Mouse (Mus musculus): ENCODE results near the gene Rdh9. TPM values are rescaled to one million over a fixed set of nuclear protein-coding genes. Genes with fewer than 3 reads are reported as not detected.

Gene Rdh9
- polyA plus RNA-seq, 1 experiment from 2014 or later: not detected

- no peak for ATAC-seq (replicated peaks; ENCODE audit: insufficient number of reproducible peaks, low FRiP score, low TSS enrichment, low read depth)
- DNase-seq (ENCODE audit: low spot score): no peak
- WGBS: 28% methylated on average over 2 of the region's 2 CpGs
Measured at GRCm38 (mm10) chr10:127737552-127737951, 38.6 kb upstream of the Rdh9 start.

DNA sequence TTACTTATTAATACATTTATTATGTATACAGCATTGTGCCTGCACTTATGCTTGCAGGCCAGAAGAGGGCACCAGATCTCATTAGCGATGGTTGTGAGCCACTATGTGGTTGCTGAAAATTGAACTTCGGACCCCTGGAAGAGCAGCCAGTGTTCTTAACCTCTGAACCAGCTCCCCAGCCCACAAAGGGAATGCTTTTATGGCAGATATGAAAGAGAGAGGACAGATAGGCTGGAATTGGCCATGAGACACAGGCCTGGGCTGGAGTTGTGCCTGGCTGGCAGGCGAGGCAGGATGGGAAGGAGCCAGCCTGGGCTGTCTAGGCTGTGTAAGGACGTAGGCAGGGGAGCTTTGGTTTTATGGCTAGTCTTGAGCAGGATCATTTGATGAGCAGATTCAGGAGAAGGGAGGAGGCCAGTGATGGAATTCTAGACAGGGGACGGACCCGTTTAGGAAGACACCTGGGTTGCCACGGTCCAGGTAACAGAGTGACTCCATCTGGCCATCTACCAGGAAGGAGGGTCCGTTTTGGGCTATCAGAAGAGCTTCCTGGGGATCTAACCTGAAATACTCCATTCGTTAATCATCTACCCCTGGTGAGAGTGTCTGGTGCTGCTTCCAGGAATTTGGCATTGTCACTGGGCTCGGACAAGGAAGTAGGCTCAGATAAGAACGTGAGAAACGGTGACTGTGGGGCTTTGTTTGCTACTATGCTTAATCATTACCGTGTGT lies 37.9 kb upstream of the Rdh9 start:
- Histone ChIP-seq H3K4me2 (ENCODE audit: low read depth, low read length) (no peak overlapping the region), H3K9me3 (replicated peaks; ENCODE audit: control insufficient read depth, low read length) (no peaks in the 10 kb centered on the region), H3K9ac (replicated peaks; ENCODE audit: low read length) (no peak overlapping the region), H3K36me3 (replicated peaks; ENCODE audit: control insufficient read depth, insufficient read depth, low read depth, low read length) (peaks cover 20% of the 10 kb centered on the region), H3K27me3 (ENCODE audit: control insufficient read depth, insufficient read depth, low read length) (no peaks in the 10 kb centered on the region), H3K4me3 (ENCODE audit: low read depth, low read length) (no peak overlapping the region), H3K27ac (replicated peaks; ENCODE audit: low read depth, low read length) (no peak overlapping the region), H3K4me1 (ENCODE audit: control insufficient read depth, insufficient read depth, low read length) (no peaks in the 10 kb centered on the region)
- DNase-seq (ENCODE audit: low spot score) (peak; percentile 62), ATAC-seq (replicated peaks; ENCODE audit: insufficient number of reproducible peaks, low FRiP score, low TSS enrichment, low read depth) (no peak)
- WGBS: 50% methylated on average over 13 of the region's 13 CpGs

More at GRCm38 (mm10) chr10:127737552-127737951, 38.6 kb upstream of the Rdh9 start:
- H3K4me2 ChIP-seq (ENCODE audit: low read depth, low read length): no peak overlapping the region
- no peaks in the 10 kb centered on the region for H3K4me1 ChIP-seq (ENCODE audit: control insufficient read depth, insufficient read depth, low read length)
- H3K27ac ChIP-seq (replicated peaks; ENCODE audit: low read depth, low read length): no peak overlapping the region
- peaks cover 12% of the 10 kb centered on the region for H3K36me3 ChIP-seq (replicated peaks; ENCODE audit: control insufficient read depth, insufficient read depth, low read depth, low read length)
- no peaks in the 10 kb centered on the region for H3K9me3 ChIP-seq (replicated peaks; ENCODE audit: control insufficient read depth, low read length)
- no peaks in the 10 kb centered on the region for H3K27me3 ChIP-seq (ENCODE audit: control insufficient read depth, insufficient read depth, low read length)
- H3K9ac ChIP-seq (replicated peaks; ENCODE audit: low read length): no peak overlapping the region
- H3K4me3 ChIP-seq (ENCODE audit: low read depth, low read length): no peak overlapping the region

DNA sequence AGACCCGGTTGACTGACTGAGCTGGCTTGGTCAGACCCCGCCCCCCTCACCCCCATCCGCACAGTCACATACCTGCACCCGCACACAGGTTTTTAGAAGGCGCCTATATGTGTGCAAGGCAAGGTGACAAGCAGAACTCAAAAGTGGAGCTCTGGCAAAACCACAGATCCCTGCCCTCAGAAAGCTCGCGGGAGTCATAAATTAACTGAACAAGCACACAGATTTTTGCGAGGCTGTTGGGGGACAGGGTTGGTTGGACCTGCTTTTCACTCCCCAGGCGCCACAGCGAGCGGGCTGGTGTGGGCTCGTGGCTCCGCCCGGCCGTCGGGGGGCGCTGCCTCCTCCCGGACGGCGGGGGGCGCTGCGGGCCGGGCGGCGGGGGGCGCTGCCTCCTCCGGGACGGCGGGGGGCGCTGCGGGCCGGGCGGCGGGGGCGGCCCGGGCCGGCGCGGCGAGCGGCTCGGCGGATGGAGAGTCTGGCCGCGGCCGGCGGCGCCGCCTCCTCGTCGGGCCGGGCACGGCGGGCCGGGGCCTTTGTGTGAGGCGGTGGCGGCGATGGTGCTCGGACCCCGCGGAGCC lies 37.0 kb upstream of the Rdh9 start, which contains the start of gene Zbtb39:
Gene Zbtb39 (plus strand): TSS at position 456 of the 578 bp plus-strand sequence.
- peak; percentile 70 for ATAC-seq (replicated peaks; ENCODE audit: insufficient number of reproducible peaks, low FRiP score, low TSS enrichment, low read depth)
- peak within 1 kb of the TSS; percentile 77 for H3K4me2 ChIP-seq (ENCODE audit: low read depth, low read length)

GRCm38 (mm10) chr10:127739661-127740161 lies 36.5 kb upstream of the Rdh9 start:
- DNase-seq (ENCODE audit: low spot score) (peak; percentile 45), ATAC-seq (replicated peaks; ENCODE audit: insufficient number of reproducible peaks, low FRiP score, low TSS enrichment, low read depth) (peak; percentile 60)
- no peaks in the 10 kb centered on the region for H3K9me3 ChIP-seq (replicated peaks; ENCODE audit: control insufficient read depth, low read length)
- peak overlapping the region; percentile 98 for H3K9ac ChIP-seq (replicated peaks; ENCODE audit: low read length)
- H3K4me3 ChIP-seq (ENCODE audit: low read depth, low read length): peak overlapping the region; percentile 99
- H3K4me1 ChIP-seq (ENCODE audit: control insufficient read depth, insufficient read depth, low read length): no peaks in the 10 kb centered on the region
- H3K27ac ChIP-seq (replicated peaks; ENCODE audit: low read depth, low read length): peak overlapping the region; percentile 59
- under 1% methylated on average over 29 of the region's 55 CpGs for WGBS
- H3K27me3 ChIP-seq (ENCODE audit: control insufficient read depth, insufficient read depth, low read length): no peaks in the 10 kb centered on the region
- peak overlapping the region; percentile 77 for H3K4me2 ChIP-seq (ENCODE audit: low read depth, low read length)
- peaks cover 32% of the 10 kb centered on the region for H3K36me3 ChIP-seq (replicated peaks; ENCODE audit: control insufficient read depth, insufficient read depth, low read depth, low read length)

More for the DNA sequence above, 37.0 kb upstream of the Rdh9 start, which contains the start of gene Zbtb39:
- 1% methylated on average over 23 of the region's 61 CpGs for WGBS
- Histone ChIP-seq H3K9me3 (replicated peaks; ENCODE audit: control insufficient read depth, low read length) (no peaks in the 10 kb centered on the region), H3K4me1 (ENCODE audit: control insufficient read depth, insufficient read depth, low read length) (no peaks in the 10 kb centered on the region), H3K27me3 (ENCODE audit: control insufficient read depth, insufficient read depth, low read length) (no peaks in the 10 kb centered on the region), H3K9ac (replicated peaks; ENCODE audit: low read length) (peak within 1 kb of the TSS; percentile 98), H3K36me3 (replicated peaks; ENCODE audit: control insufficient read depth, insufficient read depth, low read depth, low read length) (peaks cover 26% of the 10 kb centered on the region), H3K27ac (replicated peaks; ENCODE audit: low read depth, low read length) (peak within 1 kb of the TSS; percentile 59), H3K4me3 (ENCODE audit: low read depth, low read length) (peak within 1 kb of the TSS; percentile 99)
- DNase-seq (ENCODE audit: low spot score): peak; percentile 85

GRCm38 (mm10) chr10:127744661-127745060 lies 31.5 kb upstream of the Rdh9 start:
- Histone ChIP-seq H3K9me3 (replicated peaks; ENCODE audit: control insufficient read depth, low read length) (no peaks in the 10 kb centered on the region), H3K36me3 (replicated peaks; ENCODE audit: control insufficient read depth, insufficient read depth, low read depth, low read length) (peaks cover 41% of the 10 kb centered on the region), H3K4me3 (ENCODE audit: low read depth, low read length) (no peak overlapping the region), H3K9ac (replicated peaks; ENCODE audit: low read length) (no peak overlapping the region), H3K4me1 (ENCODE audit: control insufficient read depth, insufficient read depth, low read length) (no peaks in the 10 kb centered on the region), H3K27ac (replicated peaks; ENCODE audit: low read depth, low read length) (no peak overlapping the region), H3K27me3 (ENCODE audit: control insufficient read depth, insufficient read depth, low read length) (no peaks in the 10 kb centered on the region), H3K4me2 (ENCODE audit: low read depth, low read length) (no peak overlapping the region)
- 68% methylated on average over 5 of the region's 5 CpGs for WGBS
- 0 out of 2 replicates have a peak, but pooled peaks have one; percentile 17 for ATAC-seq (replicated peaks; ENCODE audit: insufficient number of reproducible peaks, low FRiP score, low TSS enrichment, low read depth)
- peak; percentile 52 for DNase-seq (ENCODE audit: low spot score)

GRCm38 (mm10) chr10:127745886-127746285 lies 30.3 kb upstream of the Rdh9 start:
- no peaks in the 10 kb centered on the region for H3K27me3 ChIP-seq (ENCODE audit: control insufficient read depth, insufficient read depth, low read length)
- WGBS: 82% methylated on average over 5 of the region's 5 CpGs
- H3K4me2 ChIP-seq (ENCODE audit: low read depth, low read length): no peak overlapping the region
- ATAC-seq (replicated peaks; ENCODE audit: insufficient number of reproducible peaks, low FRiP score, low TSS enrichment, low read depth) (no peak), DNase-seq (ENCODE audit: low spot score) (no peak)
- no peaks in the 10 kb centered on the region for H3K9me3 ChIP-seq (replicated peaks; ENCODE audit: control insufficient read depth, low read length)
- no peak overlapping the region for H3K27ac ChIP-seq (replicated peaks; ENCODE audit: low read depth, low read length)
- H3K4me3 ChIP-seq (ENCODE audit: low read depth, low read length): no peak overlapping the region
- no peak overlapping the region for H3K9ac ChIP-seq (replicated peaks; ENCODE audit: low read length)
- peaks cover 41% of the 10 kb centered on the region for H3K36me3 ChIP-seq (replicated peaks; ENCODE audit: control insufficient read depth, insufficient read depth, low read depth, low read length)
- no peaks in the 10 kb centered on the region for H3K4me1 ChIP-seq (ENCODE audit: control insufficient read depth, insufficient read depth, low read length)

- Histone ChIP-seq H3K4me1 (ENCODE audit: control insufficient read depth, insufficient read depth, low read length) (no peaks in the 10 kb centered on the region), H3K27me3 (ENCODE audit: control insufficient read depth, insufficient read depth, low read length) (no peaks in the 10 kb centered on the region), H3K9ac (replicated peaks; ENCODE audit: low read length) (no peak overlapping the region), H3K9me3 (replicated peaks; ENCODE audit: control insufficient read depth, low read length) (no peaks in the 10 kb centered on the region), H3K27ac (replicated peaks; ENCODE audit: low read depth, low read length) (no peak overlapping the region), H3K4me3 (ENCODE audit: low read depth, low read length) (no peak overlapping the region), H3K36me3 (replicated peaks; ENCODE audit: control insufficient read depth, insufficient read depth, low read depth, low read length) (peaks cover 32% of the 10 kb centered on the region), H3K4me2 (ENCODE audit: low read depth, low read length) (no peak overlapping the region)
- WGBS: 93% methylated on average over 8 of the region's 8 CpGs
- DNase-seq (ENCODE audit: low spot score) (no peak), ATAC-seq (replicated peaks; ENCODE audit: insufficient number of reproducible peaks, low FRiP score, low TSS enrichment, low read depth) (no peak)
Measured at GRCm38 (mm10) chr10:127747254-127747653, 28.9 kb upstream of the Rdh9 start.
